Mouse (Mus musculus) brain, embryonic 14.5 days (tissue): ENCODE data around the gene Rho. TPM values are rescaled to one million over a fixed set of nuclear protein-coding genes. Genes with fewer than 3 reads are reported as not detected.

Source experiments
- DNase-seq: peaks from one replicate; pipeline ENCODE4 v3.0.0-alpha.2; 2011; ENCODE audit warnings: low read depth
- CTCF ChIP-seq: fragments of 200-500 bp; IDR thresholded peaks from 2 replicates; pipeline ENCODE4 v1.5.1; 2012; ENCODE audit warnings: inconsistent platforms, mild to moderate bottlenecking, moderate library complexity, borderline replicate concordance; ENCODE audit not compliant: insufficient read depth, insufficient read length; ENCODE audit errors: extremely low read depth
- POLR2A ChIP-seq: fragments of 200-500 bp; IDR thresholded peaks from 2 replicates; pipeline ENCODE4 v1.6.1; 2012; ENCODE audit warnings: mild to moderate bottlenecking, inconsistent platforms, borderline replicate concordance; ENCODE audit not compliant: poor library complexity, insufficient read depth, insufficient read length, severe bottlenecking; ENCODE audit errors: extremely low read depth
- polyA plus RNA-seq: library from polyadenylated mRNA; depleted of rRNA; stranded (reverse); fragments of >200 nt; gene quantifications from 2 replicates; pipeline ENCODE4 v1.2.3, GENCODE M21; 2012

Gene Rho
- polyA plus RNA-seq, 1 experiment: 2.1 TPM

DNA sequence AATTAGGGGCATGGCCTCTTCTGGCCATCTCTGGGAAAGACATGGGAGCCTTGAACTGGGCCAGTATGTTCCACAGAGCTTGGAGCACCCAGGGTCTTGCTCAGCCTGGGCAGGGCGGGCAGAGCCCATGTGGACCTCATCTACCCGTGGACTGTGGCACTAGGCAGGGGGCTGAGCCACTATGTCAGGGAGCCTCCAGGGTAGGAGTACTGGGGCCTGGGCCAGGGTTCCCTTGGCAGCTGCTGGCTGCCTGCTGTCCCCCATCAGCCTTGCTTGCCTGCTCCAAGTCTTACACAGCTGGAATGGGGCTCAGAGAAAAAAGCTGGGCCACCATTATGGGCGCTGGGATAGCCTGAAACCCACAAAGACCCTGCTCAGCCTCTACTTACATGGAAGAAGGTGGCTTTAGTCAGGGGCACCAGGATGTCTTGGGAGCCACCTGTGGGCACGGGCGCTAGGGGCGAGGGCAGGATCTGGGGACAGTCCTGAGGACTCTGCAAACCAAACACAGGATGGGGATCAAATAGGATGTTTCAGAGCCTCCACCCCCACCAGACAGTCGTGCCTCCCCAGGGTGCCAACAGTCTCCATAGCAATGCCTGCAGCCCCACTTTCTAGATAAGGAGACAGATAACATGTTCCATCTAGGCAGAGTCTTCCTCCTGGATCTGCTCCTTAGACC lies 40.7 kb downstream of the Rho start:
- no peak for DNase-seq
- TF ChIP-seq CTCF: no peak
- TF ChIP-seq POLR2A: no peak

- DNase-seq: no peak
- TF ChIP-seq POLR2A (no peak), CTCF (no peak)
Observed at GRCm38 (mm10) chr6:115973139-115973875, 41.8 kb downstream of the Rho start.

DNA sequence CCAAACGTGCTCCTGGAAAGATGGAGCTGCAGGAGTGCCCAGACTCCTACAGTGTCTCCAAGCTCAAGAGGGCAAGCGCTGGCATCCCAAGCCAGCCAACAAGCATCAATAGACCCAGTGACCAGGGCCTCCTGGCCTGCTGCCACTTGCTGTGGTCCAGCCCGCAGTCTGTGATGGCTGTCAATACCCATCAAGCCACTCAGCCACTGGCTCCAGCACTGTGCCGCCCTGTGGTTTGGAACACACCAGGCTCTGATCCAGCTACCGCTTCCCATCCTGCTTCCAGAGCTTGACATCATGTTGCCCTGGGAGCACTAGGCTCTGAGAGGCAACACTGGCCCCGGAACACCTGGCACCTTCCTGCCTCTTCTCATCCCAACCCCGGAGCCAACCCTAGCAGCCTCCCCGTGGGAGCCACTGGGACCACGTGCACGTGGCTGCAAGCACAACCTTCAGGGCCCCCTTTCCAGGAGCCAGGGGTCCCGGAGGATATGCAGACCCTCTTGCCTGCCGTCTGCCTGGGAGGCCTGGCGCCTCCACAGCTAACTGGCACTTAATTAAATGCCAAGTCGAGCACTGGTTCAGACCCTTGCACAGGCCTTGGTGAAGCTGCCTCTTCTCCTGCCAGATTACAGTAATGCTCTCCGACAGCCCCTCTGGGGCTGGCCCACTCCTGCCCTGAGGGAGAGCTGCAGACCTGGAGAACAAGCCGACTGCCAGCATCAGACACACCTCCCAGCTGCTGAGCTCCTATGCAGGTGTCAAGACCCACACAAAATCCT lies 42.5 kb downstream of the Rho start:
- TF ChIP-seq POLR2A: no peak
- no peak for TF ChIP-seq CTCF
- no peak for DNase-seq

DNA sequence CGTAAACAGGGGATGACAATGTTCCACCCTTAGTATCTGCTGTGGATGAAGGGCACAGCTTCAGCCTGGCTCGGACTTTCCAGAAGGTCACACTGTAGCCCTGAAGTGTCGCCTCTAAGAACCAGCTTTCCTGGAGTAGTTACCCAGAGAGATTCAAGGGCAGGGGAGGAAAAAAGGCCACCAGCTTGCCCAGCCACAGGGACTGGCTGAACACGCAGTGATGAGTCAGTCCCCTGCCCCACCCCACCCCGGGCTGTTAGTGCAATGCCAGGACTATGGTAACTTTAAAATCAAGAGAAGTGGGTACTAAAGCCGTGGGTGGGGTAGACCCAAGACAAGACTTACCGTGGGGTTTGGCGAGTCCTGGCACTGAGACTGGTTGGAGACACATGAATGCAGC lies 44.1 kb downstream of the Rho start:
- no peak for DNase-seq
- TF ChIP-seq POLR2A: no peak

- TF ChIP-seq CTCF (no peak), POLR2A (no peak)
- DNase-seq: no peak
Observed at GRCm38 (mm10) chr6:115977810-115978209, 46.3 kb downstream of the Rho start.

DNA sequence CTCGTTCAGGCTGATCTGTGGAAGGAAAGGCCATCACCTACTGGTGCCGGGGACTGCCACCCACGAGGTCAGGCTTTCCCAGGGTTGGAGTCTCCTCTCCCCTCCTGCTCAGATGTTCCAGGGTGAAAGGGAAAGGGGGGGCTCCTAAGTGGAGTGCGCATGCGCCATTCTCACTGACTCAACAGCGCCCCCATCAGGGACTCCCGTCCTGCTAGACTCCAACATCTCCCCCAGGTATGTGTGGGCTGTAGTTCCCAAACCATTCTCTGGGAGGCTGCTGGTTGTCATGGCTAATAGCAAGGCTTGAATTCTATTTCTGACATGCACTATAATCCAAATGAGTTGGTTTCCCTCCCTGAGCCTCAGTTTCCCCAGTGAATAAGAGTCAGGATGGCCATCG lies 47.0 kb downstream of the Rho start:
- no peak for DNase-seq
- TF ChIP-seq CTCF (no peak), POLR2A (no peak)

GRCm38 (mm10) chr6:115982889-115983288 lies 51.3 kb downstream of the Rho start:
- no peak for TF ChIP-seq CTCF
- TF ChIP-seq POLR2A: no peak
- no peak for DNase-seq

DNA sequence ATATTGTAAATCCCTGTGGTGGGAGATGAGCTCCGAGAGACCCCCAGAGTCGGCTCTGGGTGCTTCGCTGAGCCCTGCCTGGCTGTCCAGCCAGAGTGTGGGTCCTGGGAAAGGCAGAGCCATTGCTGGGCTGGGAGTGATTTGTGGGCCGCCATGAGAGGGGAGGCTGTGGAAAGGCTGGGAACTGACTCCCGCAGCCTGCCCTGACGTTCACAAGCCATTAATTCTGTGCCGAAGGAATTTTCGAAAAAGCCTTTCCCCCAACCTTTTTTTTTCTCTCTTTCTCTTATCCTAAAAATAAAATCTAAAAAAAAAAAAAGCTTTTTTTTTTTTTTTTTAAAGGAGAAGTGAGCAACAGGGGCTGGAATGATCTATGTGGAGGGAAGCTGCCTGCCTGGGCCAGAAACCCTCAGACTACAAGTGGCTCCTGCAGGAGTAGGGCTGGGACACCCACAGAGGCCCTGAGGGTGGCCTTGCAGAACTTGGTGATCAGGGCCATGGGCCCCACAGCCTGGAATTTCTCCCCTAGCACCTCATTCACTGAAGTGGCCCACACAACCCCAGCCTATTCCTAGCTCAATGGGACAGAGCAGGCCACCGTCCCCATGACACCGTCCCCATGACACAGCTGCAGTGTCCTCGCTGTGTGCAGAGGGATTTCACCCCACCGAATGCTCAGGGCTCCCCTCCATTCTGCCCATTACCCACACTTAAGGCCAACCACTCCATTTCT lies 51.9 kb downstream of the Rho start:
- no peak for DNase-seq
- TF ChIP-seq CTCF (no peak), POLR2A (no peak)

GRCm38 (mm10) chr6:115984580-115984979 lies 53.0 kb downstream of the Rho start:
- TF ChIP-seq POLR2A (no peak), CTCF (no peak)
- no peak for DNase-seq

- TF ChIP-seq POLR2A: no peak
- TF ChIP-seq CTCF: no peak
- no peak for DNase-seq
Observed at GRCm38 (mm10) chr6:115985622-115986021, 54.1 kb downstream of the Rho start.

GRCm38 (mm10) chr6:115986472-115987095 lies 55.0 kb downstream of the Rho start:
- TF ChIP-seq CTCF (no peak), POLR2A (no peak)
- no peak for DNase-seq

DNA sequence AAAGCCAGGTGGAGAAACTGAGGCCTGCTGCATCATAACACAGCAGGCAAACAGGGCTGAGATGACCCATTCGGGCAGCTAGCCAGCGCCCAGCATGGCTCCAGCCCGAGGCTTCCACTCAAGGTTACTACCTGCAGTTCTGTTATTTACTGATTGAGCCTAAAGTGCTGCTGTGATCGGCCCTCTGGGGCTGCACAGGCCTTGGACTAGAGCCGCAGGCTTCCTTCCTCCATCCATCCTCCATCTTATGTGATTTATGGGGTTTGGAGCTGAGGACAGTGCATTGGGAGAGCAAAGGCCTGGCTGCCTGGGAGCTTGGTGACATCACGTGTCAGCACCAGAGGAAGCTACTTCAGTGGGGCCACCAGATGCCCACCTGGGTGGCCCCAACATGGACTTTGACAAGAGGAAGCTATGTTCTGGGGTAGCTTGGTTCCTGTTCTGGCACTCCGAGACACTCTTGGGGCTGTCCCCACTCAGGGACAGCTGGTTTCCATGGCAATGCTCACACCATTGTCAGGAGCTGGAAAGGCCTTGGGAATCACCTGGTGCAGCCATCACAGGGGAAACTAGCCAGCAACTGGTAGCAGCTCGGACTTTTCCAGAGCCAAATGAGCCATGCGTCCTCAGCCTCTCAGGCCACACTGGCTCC lies 55.7 kb downstream of the Rho start:
- TF ChIP-seq CTCF (no peak), POLR2A (no peak)
- DNase-seq: peak; percentile 36
